Mouse (Mus musculus): ENCODE measurements around the gene Atn1. TPM values are rescaled to one million over a fixed set of nuclear protein-coding genes. Genes with fewer than 3 reads are reported as not detected.
A peak's percentile ranks its signal among the peaks of the same experiment; 100 is the strongest.

Gene Atn1
- polyA plus RNA-seq, 1 experiment from 2014 or later: 14.8 TPM

DNA sequence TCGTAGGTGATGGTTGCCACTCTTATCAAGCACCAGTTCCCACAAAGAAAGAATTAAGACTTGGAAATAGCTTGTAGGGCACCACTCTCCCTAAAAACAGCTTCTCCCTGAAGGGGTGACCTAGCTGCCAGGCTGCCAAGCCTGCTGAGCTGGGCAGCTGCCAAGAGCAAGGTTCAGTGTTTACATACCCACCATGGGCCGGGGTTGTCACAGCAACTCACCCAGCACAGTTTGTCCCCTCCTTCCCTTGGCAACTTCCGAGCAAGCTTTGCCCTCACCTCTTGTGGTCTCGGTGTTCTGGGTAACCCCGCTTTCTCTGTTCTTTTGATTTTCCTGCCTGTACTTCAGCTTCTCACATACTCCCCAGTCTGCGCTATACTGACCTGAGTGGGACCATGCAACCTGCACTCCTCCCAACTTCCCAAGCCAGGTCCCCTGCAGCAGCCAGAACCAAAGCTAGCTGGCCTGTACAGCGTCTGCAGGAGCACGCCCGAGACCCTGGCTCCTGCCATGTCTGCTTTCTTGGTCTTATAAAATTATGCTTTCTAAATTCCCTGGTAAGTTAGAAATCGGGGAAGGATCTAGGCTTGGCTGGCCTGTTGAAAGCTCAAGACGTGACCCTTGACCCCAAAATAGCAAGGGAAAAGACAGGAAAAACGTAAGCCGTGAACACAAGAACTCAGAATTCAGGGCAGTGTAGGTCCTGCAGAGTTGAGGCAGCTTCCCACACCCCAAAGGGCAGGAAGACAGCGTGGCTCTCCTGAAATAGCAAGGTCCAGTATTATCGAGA is 62.0 kb downstream of the Atn1 start:
- WGBS: 87% methylated on average over 15 of the region's 15 CpGs
- peak overlapping the region; percentile 2; the same call in 1 of the 2 replicates for H3K27ac ChIP-seq
- no peaks in the 10 kb centered on the region for H3K27me3 ChIP-seq (ENCODE audit: low read depth, poor library complexity, severe bottlenecking)
- no peak overlapping the region for H3K4me3 ChIP-seq
- H3K36me3 ChIP-seq: peaks cover 18% of the 10 kb centered on the region
- no peak for DNase-seq (ENCODE audit: low spot score)
- no peaks in the 10 kb centered on the region for H3K9me3 ChIP-seq (replicated peaks)
- H3K4me1 ChIP-seq: peaks cover 15% of the 10 kb centered on the region

GRCm38 (mm10) chr6:124693243-124693981 is 62.9 kb downstream of the Atn1 start:
- no peak for DNase-seq (ENCODE audit: low spot score)
- Histone ChIP-seq H3K9me3 (replicated peaks) (no peaks in the 10 kb centered on the region), H3K27me3 (ENCODE audit: low read depth, poor library complexity, severe bottlenecking) (no peaks in the 10 kb centered on the region), H3K4me1 (peaks cover 15% of the 10 kb centered on the region), H3K4me3 (no peak overlapping the region), H3K36me3 (peaks cover 11% of the 10 kb centered on the region; the same call in 1 of the 2 replicates), H3K27ac (no peak overlapping the region)
- WGBS: 83% methylated on average over 15 of the region's 15 CpGs

MicroRNA genes within 50 kb of the gene (microRNA counts, 519-probe panel; counts per million panel counts)
- 684 counts per million, percentile 72 among the panel's probes with 10 or more counts for microRNA mmu-miR-141
- 5,079 counts per million, percentile 87 among the panel's probes with 10 or more counts for microRNA mmu-miR-200c

Small RNAs within 50 kb of the gene (microRNA-seq; reads per million reads assigned to microRNA genes)
- 244 reads per million, percentile 59 among the genes with 10 or more reads in this experiment for gene Mir141
- gene Mir200c: 1,887 reads per million, percentile 83 among the genes with 10 or more reads in this experiment

Other genes with a start within 250 kb of the Atn1 start
- 0.06 and 0.26 TPM in 2 replicates for gene C1ra, start 244.1 kb downstream of the Atn1 start, polyA plus RNA-seq (2016; fragmentation: Nextera tagmentation; extraction: Ambion mirVana)
- gene C1s1, start 214.2 kb downstream of the Atn1 start, polyA plus RNA-seq (2016; fragmentation: Nextera tagmentation; extraction: Ambion mirVana): 0.13 and 0.73 TPM in 2 replicates
- not detected in 2 replicates for gene C1rb, start 186.2 kb downstream of the Atn1 start, polyA plus RNA-seq (2016; fragmentation: Nextera tagmentation; extraction: Ambion mirVana)
- gene C1s2, start 120.4 kb downstream of the Atn1 start, polyA plus RNA-seq (2016; fragmentation: Nextera tagmentation; extraction: Ambion mirVana): not detected in 2 replicates
- gene Lpcat3, start 93.5 kb downstream of the Atn1 start, polyA plus RNA-seq (2016; fragmentation: Nextera tagmentation; extraction: Ambion mirVana): 37.3 and 45.7 TPM in 2 replicates
- gene Emg1, start 44.3 kb downstream of the Atn1 start, polyA plus RNA-seq (2016; fragmentation: Nextera tagmentation; extraction: Ambion mirVana): 254 and 298 TPM in 2 replicates
- gene Phb2, start 44.2 kb downstream of the Atn1 start, polyA plus RNA-seq (2016; fragmentation: Nextera tagmentation; extraction: Ambion mirVana): 501 and 622 TPM in 2 replicates
- gene Ptpn6, start 17.8 kb downstream of the Atn1 start, polyA plus RNA-seq (2016; fragmentation: Nextera tagmentation; extraction: Ambion mirVana): 6.2 and 7.6 TPM in 2 replicates
- 384 and 460 TPM in 2 replicates for gene Grcc10, start 15.2 kb downstream of the Atn1 start, polyA plus RNA-seq (2016; fragmentation: Nextera tagmentation; extraction: Ambion mirVana)
- not detected in 2 replicates for gene Gm45234, start 503 bp downstream of the Atn1 start, polyA plus RNA-seq (2016; fragmentation: Nextera tagmentation; extraction: Ambion mirVana)
- 0.69 and 1.5 TPM in 2 replicates for gene Eno2, start 13.1 kb upstream of the Atn1 start, polyA plus RNA-seq (2016; fragmentation: Nextera tagmentation; extraction: Ambion mirVana)
- 0.35 and 0.68 TPM in 2 replicates for gene Lrrc23, start 23.2 kb upstream of the Atn1 start, polyA plus RNA-seq (2016; fragmentation: Nextera tagmentation; extraction: Ambion mirVana)
- 4.7 and 6.9 TPM in 2 replicates for gene Spsb2, start 52.1 kb upstream of the Atn1 start, polyA plus RNA-seq (2016; fragmentation: Nextera tagmentation; extraction: Ambion mirVana)
- 831 and 927 TPM in 2 replicates for gene Tpi1, start 57.8 kb upstream of the Atn1 start, polyA plus RNA-seq (2016; fragmentation: Nextera tagmentation; extraction: Ambion mirVana)
- gene Usp5, start 73.0 kb upstream of the Atn1 start, polyA plus RNA-seq (2016; fragmentation: Nextera tagmentation; extraction: Ambion mirVana): 200 and 209 TPM in 2 replicates
- 243 and 250 TPM in 2 replicates for gene Cdca3, start 73.0 kb upstream of the Atn1 start, polyA plus RNA-seq (2016; fragmentation: Nextera tagmentation; extraction: Ambion mirVana)
- gene Gnb3, start 83.8 kb upstream of the Atn1 start, polyA plus RNA-seq (2016; fragmentation: Nextera tagmentation; extraction: Ambion mirVana): 0.34 and 0.35 TPM in 2 replicates
- 17.3 and 26.8 TPM in 2 replicates for gene P3h3, start 101.2 kb upstream of the Atn1 start, polyA plus RNA-seq (2016; fragmentation: Nextera tagmentation; extraction: Ambion mirVana)
- gene Gpr162, start 107.5 kb upstream of the Atn1 start, polyA plus RNA-seq (2016; fragmentation: Nextera tagmentation; extraction: Ambion mirVana): 0.59 and 1.2 TPM in 2 replicates
- gene Cd4, start 131.7 kb upstream of the Atn1 start, polyA plus RNA-seq (2016; fragmentation: Nextera tagmentation; extraction: Ambion mirVana): not detected in 2 replicates
- 0.88 and 1.6 TPM in 2 replicates for gene Lag3, start 155.2 kb upstream of the Atn1 start, polyA plus RNA-seq (2016; fragmentation: Nextera tagmentation; extraction: Ambion mirVana)
- 144 and 208 TPM in 2 replicates for gene Ptms, start 163.6 kb upstream of the Atn1 start, polyA plus RNA-seq (2016; fragmentation: Nextera tagmentation; extraction: Ambion mirVana)
- gene Mlf2, start 174.9 kb upstream of the Atn1 start, polyA plus RNA-seq (2016; fragmentation: Nextera tagmentation; extraction: Ambion mirVana): 428 and 433 TPM in 2 replicates
- gene Cops7a, start 209.0 kb upstream of the Atn1 start, polyA plus RNA-seq (2016; fragmentation: Nextera tagmentation; extraction: Ambion mirVana): 141 and 150 TPM in 2 replicates
- gene Pianp, start 240.2 kb upstream of the Atn1 start, polyA plus RNA-seq (2016; fragmentation: Nextera tagmentation; extraction: Ambion mirVana): 0.40 and 1.4 TPM in 2 replicates